Mouse (Mus musculus): ENCODE data around the gene Lima1. TPM values are rescaled to one million over a fixed set of nuclear protein-coding genes. Genes with fewer than 3 reads are reported as not detected.

The Lima1 gene
- polyA plus RNA-seq, 1 experiment from 2014 or later = 29.5 TPM

GRCm38 (mm10) chr15:99807776-99808735 is 67.2 kb downstream of the Lima1 start:
- Histone ChIP-seq H3K27me3 (ENCODE audit: insufficient read depth, poor library complexity, severe bottlenecking) (no peaks in the 10 kb centered on the region), H3K27ac (peak overlapping the region; percentile 72), H3K4me1 (replicated peaks) (peaks cover 37% of the 10 kb centered on the region), H3K4me3 (no peak overlapping the region), H3K9me3 (no peaks in the 10 kb centered on the region), H3K36me3 (peaks cover 16% of the 10 kb centered on the region)
- 42% methylated on average over 21 of the region's 21 CpGs for WGBS
- no peak for DNase-seq (ENCODE audit: low spot score)

- Histone ChIP-seq H3K27ac (peak overlapping the region; percentile 45; the same call in 1 of the 2 replicates), H3K9me3 (no peaks in the 10 kb centered on the region), H3K4me3 (no peak overlapping the region), H3K4me1 (replicated peaks) (peaks cover 46% of the 10 kb centered on the region), H3K27me3 (ENCODE audit: insufficient read depth, poor library complexity, severe bottlenecking) (no peaks in the 10 kb centered on the region), H3K36me3 (peaks cover 16% of the 10 kb centered on the region)
- peak; percentile 50 for DNase-seq (ENCODE audit: low spot score)
- WGBS = 32% methylated on average over 7 of the region's 7 CpGs
Observed at GRCm38 (mm10) chr15:99806171-99806570, 69.1 kb downstream of the Lima1 start.

DNA sequence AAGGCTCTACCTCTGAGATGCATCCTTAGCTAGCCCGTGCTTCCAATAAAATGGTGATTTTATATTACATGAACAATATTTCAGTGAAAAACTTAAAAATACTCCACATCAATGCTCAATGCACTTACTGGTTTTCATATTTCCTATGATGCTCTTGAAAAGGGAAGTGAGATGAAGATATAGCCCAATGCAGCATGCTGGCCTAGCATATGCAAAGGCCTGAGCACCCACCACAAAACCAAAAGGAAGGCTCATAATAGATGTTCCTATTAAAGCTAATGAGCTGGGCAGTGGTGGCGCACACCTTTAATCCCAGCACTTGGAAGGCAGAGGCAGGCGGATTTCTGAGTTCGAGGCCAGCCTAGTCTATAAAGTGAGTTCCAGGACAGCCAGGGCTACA is 69.6 kb downstream of the Lima1 start:
- 0 out of 2 replicates have a peak overlapping the region, but pooled peaks have one; percentile 45 for H3K27ac ChIP-seq
- peaks cover 16% of the 10 kb centered on the region for H3K36me3 ChIP-seq
- 93% methylated on average over 4 of the region's 4 CpGs for WGBS
- DNase-seq (ENCODE audit: low spot score) = no peak
- H3K27me3 ChIP-seq (ENCODE audit: insufficient read depth, poor library complexity, severe bottlenecking) = no peaks in the 10 kb centered on the region
- H3K4me3 ChIP-seq = no peak overlapping the region
- no peaks in the 10 kb centered on the region for H3K9me3 ChIP-seq
- H3K4me1 ChIP-seq (replicated peaks) = peaks cover 46% of the 10 kb centered on the region

DNA sequence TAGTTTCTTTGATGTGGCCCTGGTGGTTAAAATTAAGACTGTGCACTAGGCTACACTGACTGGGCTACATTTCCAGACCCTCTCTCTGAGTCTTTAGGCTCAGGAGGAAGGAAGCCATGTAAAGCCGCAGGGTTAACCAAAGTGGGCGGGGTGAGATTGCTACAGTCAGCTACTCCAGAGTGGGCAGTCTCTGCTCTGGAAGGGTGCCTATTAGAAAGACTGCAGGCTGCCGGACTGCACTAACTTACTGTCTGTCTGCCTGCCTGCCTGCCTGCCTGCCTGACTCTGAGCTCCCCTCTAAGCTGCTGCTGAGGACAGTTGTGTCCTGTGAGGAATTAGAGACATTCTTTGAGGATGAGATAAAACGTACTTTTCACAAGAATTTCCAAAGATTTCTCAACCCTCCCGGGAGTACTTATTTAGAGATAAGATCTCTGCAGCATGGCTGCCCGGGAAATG is 72.0 kb downstream of the Lima1 start:
- Histone ChIP-seq H3K4me3 (no peak overlapping the region), H3K27ac (no peak overlapping the region), H3K27me3 (ENCODE audit: insufficient read depth, poor library complexity, severe bottlenecking) (no peaks in the 10 kb centered on the region), H3K36me3 (peaks cover 22% of the 10 kb centered on the region), H3K4me1 (replicated peaks) (peaks cover 52% of the 10 kb centered on the region), H3K9me3 (no peaks in the 10 kb centered on the region)
- no peak for DNase-seq (ENCODE audit: low spot score)
- WGBS = 40% methylated on average over 6 of the region's 6 CpGs

- Histone ChIP-seq H3K9me3 (no peaks in the 10 kb centered on the region), H3K27ac (peak overlapping the region; percentile 12; the same call in 1 of the 2 replicates), H3K4me1 (replicated peaks) (peaks cover 40% of the 10 kb centered on the region), H3K4me3 (no peak overlapping the region), H3K36me3 (peaks cover 26% of the 10 kb centered on the region), H3K27me3 (ENCODE audit: insufficient read depth, poor library complexity, severe bottlenecking) (no peaks in the 10 kb centered on the region)
- DNase-seq (ENCODE audit: low spot score) = peak; percentile 35
- WGBS = 42% methylated on average over 24 of the region's 24 CpGs
Observed at GRCm38 (mm10) chr15:99801885-99802572, 73.2 kb downstream of the Lima1 start.

- Histone ChIP-seq H3K27me3 (ENCODE audit: insufficient read depth, poor library complexity, severe bottlenecking) (no peaks in the 10 kb centered on the region), H3K4me1 (replicated peaks) (peaks cover 33% of the 10 kb centered on the region), H3K27ac (no peak overlapping the region), H3K36me3 (peaks cover 18% of the 10 kb centered on the region), H3K4me3 (no peak overlapping the region), H3K9me3 (no peaks in the 10 kb centered on the region)
- 75% methylated on average over 6 of the region's 6 CpGs for WGBS
- DNase-seq (ENCODE audit: low spot score) = no peak
Observed at GRCm38 (mm10) chr15:99799706-99800105, 75.5 kb downstream of the Lima1 start.

DNA sequence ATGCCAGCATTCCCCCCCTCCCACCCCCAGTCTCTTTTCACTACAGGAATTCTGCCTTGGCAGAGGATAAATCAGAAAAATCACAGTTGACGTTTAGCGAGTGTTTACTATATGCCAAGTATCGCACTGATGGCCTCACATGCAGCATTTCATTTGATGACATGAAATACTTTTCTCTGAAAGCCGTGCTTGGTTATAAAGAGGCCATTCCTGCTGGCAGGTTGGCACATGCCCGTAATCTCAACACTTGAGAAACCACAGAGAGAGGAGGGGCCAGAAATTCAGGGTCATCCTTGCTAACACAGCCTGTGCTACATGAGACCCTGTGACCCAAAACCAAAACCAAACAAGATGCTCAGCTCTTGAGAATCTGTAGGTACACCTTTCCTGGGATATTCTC is 77.4 kb downstream of the Lima1 start:
- WGBS = 88% methylated on average over 5 of the region's 5 CpGs
- no peak for DNase-seq (ENCODE audit: low spot score)
- Histone ChIP-seq H3K4me1 (replicated peaks) (peaks cover 25% of the 10 kb centered on the region), H3K36me3 (peaks cover 31% of the 10 kb centered on the region), H3K27me3 (ENCODE audit: insufficient read depth, poor library complexity, severe bottlenecking) (no peaks in the 10 kb centered on the region), H3K9me3 (no peaks in the 10 kb centered on the region), H3K4me3 (no peak overlapping the region), H3K27ac (no peak overlapping the region)

GRCm38 (mm10) chr15:99796735-99797134 is 78.5 kb downstream of the Lima1 start:
- Histone ChIP-seq H3K36me3 (peaks cover 43% of the 10 kb centered on the region), H3K9me3 (no peaks in the 10 kb centered on the region), H3K27me3 (ENCODE audit: insufficient read depth, poor library complexity, severe bottlenecking) (no peaks in the 10 kb centered on the region), H3K4me1 (replicated peaks) (peaks cover 14% of the 10 kb centered on the region; the same call in 1 of the 2 replicates), H3K4me3 (no peak overlapping the region), H3K27ac (no peak overlapping the region)
- 86% methylated on average over 9 of the region's 9 CpGs for WGBS
- no peak for DNase-seq (ENCODE audit: low spot score)

- Histone ChIP-seq H3K4me3 (no peak overlapping the region), H3K36me3 (peaks cover 48% of the 10 kb centered on the region), H3K4me1 (replicated peaks) (peaks cover 10% of the 10 kb centered on the region; the same call in 1 of the 2 replicates), H3K27ac (no peak overlapping the region), H3K9me3 (no peaks in the 10 kb centered on the region), H3K27me3 (ENCODE audit: insufficient read depth, poor library complexity, severe bottlenecking) (no peaks in the 10 kb centered on the region)
- DNase-seq (ENCODE audit: low spot score) = no peak
- 89% methylated on average over 3 of the region's 3 CpGs for WGBS
Observed at GRCm38 (mm10) chr15:99796066-99796465, 79.2 kb downstream of the Lima1 start.

DNA sequence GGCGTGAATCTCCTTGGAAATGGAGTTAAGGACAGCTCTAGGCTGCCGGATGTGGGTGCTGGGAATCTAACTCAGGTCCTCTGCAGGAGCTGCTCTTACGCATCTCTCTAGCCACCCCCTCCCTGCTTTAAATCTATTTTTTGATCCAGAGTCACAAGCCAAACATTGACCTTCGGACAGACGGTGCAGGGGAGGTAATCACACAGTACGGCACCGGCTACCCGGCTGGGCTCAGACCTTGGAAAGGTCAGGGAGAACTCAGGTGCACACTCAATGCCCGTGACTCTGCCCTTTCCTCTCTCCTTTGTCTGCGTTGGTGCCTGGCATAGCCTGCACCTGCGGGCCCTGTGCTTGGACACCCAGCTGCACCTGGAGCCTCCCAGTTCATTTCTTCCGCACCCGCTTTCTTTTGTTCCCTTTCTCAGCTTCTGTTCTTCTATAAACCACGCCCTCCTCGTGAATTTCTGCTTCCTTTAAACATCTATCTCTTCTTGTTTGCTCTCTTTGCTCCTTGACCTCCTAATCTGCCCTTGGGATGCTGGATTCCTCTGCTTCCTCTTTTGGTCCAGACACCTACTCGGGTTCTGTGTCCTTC is 82.9 kb downstream of the Lima1 start:
- Histone ChIP-seq H3K27ac (no peak overlapping the region), H3K27me3 (ENCODE audit: insufficient read depth, poor library complexity, severe bottlenecking) (no peaks in the 10 kb centered on the region), H3K36me3 (peaks cover 47% of the 10 kb centered on the region), H3K4me3 (no peak overlapping the region), H3K9me3 (no peaks in the 10 kb centered on the region), H3K4me1 (replicated peaks) (peaks cover 5% of the 10 kb centered on the region)
- 94% methylated on average over 16 of the region's 16 CpGs for WGBS
- no peak for DNase-seq (ENCODE audit: low spot score)

DNA sequence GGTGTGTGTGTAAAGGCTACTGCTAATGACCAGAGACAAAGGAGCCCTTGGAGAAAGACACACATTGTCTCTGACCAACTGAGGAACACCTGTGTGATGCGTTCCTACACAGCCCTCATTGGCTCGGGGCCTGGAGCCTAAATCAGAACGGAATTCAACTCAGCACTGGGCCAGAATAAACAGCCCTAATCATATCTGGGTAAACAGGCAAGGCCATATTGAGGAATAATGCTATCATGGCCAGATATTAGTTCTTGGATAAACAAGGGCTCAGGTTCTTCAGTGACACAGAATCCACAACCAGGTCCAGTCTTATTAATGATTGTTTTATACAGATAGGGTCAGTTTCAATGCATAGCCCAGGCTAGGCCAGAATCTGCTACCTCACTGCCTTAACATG is 84.3 kb downstream of the Lima1 start:
- H3K36me3 ChIP-seq = peaks cover 42% of the 10 kb centered on the region

DNA sequence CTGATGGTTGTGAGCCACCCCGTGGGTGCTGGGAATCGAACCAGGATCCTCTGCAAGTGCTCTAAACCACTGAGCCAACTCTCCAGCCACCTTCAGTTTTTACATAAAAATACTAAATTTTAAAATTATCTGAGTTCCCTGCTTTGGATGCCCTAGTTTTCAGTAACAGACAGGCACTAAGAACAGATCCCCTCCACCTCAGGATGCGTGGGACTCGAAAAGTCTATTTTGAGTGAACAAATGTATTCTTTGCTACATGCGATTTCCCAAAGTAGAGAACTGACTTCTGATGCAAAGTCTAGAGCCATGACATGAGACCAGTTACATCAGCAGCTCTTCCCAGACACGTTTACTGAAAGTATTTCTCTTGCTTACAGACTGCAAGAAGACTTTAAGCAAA is 84.8 kb downstream of the Lima1 start:
- DNase-seq (ENCODE audit: low spot score) = no peak
- 91% methylated on average over 6 of the region's 6 CpGs for WGBS
- Histone ChIP-seq H3K27me3 (ENCODE audit: insufficient read depth, poor library complexity, severe bottlenecking) (no peaks in the 10 kb centered on the region), H3K36me3 (peaks cover 42% of the 10 kb centered on the region), H3K9me3 (no peaks in the 10 kb centered on the region), H3K4me1 (replicated peaks) (peaks cover 8% of the 10 kb centered on the region), H3K4me3 (no peak overlapping the region), H3K27ac (no peak overlapping the region)

More for the DNA sequence above, 84.3 kb downstream of the Lima1 start:
- Histone ChIP-seq H3K9me3 (no peaks in the 10 kb centered on the region), H3K27me3 (ENCODE audit: insufficient read depth, poor library complexity, severe bottlenecking) (no peaks in the 10 kb centered on the region), H3K27ac (no peak overlapping the region), H3K4me3 (no peak overlapping the region), H3K4me1 (replicated peaks) (peaks cover 8% of the 10 kb centered on the region)
- 92% methylated on average over 3 of the region's 3 CpGs for WGBS
- no peak for DNase-seq (ENCODE audit: low spot score)

Data from hindbrain, embryonic 10.5 days (tissue).